Mouse (Mus musculus) heart, adult 18-20 months (tissue): ENCODE measurements around the gene Gm49384. TPM values are rescaled to one million over a fixed set of nuclear protein-coding genes. Genes with fewer than 3 reads are reported as not detected.
"Not testable (repeated sequence)": the region's sequence is repeated elsewhere in the genome, so short reads cannot be mapped to it uniquely, and the experiment has no call there.

Source experiments
- DNase-seq, 2 experiments: peaks; one replicate each; pipeline ENCODE4 v3.0.0; 2021 to 2022; ENCODE audit warnings: mixed read lengths in 1 of 2
- microRNA-seq, 2 experiments: library from miRNA; unstranded; fragments of <30 nt; microRNA quantifications; one replicate each; pipeline ENCODE4 v1.2.0; 2022
- total RNA-seq, 2 experiments: library from RNA; stranded (reverse); gene quantifications; 2 replicates each; pipeline ENCODE4 v1.2.3; 2021

Gene Gm49384
- total RNA-seq, 2 experiments from 2014 or later: 1.7 to 2.5 TPM

GRCm38 (mm10) chr12:69167656-69168460, 36.2 kb downstream of the Gm49384 start:
- DNase-seq: no peak

DNA sequence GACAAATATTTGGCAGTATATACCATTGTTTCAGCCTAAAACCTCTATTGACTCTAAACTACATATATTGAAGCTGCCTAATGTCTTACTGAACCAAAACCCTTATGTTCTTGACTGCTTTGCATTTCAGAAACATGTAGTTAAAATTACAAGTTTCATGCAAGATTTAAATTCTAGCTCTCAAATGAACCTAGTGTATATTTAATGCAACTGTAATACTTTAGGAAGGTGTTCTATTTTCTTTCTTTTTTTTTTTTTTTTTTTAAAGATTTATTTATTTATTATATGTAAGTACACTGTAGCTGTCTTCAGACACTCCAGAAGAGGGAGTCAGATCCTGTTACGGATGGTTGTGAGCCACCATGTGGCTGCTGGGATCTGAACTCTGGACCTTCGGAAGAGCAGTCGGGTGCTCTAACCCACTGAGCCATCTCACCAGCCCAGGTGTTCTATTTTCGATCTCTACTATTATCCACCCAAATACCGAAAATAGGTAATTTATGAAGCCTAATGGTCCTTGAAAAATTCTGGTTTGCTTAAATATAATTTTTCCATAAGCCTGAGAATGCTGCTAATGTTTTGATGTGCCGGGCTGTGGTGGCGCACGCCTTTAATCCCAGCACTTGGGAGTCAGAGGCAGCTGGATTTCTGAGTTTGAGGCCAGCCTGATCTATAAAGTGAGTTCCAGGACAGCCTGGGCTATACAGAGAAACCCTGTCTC, 37.0 kb downstream of the Gm49384 start:
- not testable (repeated sequence) for DNase-seq

- no peak for DNase-seq
These were observed 39.2 kb downstream of the Gm49384 start for GRCm38 (mm10) chr12:69164904-69165303.

GRCm38 (mm10) chr12:69163586-69163985, 40.5 kb downstream of the Gm49384 start:
- DNase-seq: not testable (repeated sequence)

GRCm38 (mm10) chr12:69160677-69161076, 43.4 kb downstream of the Gm49384 start:
- DNase-seq: not testable (repeated sequence)

DNA sequence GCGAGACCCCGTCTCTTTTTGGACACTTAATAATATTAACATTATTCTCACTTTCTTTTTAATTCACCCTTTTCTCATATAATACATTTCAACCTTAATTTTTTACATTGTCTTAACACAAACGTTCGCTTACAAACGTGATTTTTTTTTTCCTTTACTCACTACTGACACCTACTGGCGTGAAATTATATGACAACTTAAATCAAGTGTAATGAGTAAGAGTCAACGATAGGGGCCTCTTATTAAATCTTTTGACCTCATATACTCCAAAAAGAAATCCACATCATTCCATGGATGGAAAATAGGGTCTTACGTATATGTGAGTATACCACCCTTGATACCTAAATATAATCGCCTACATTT, 44.5 kb downstream of the Gm49384 start:
- DNase-seq: peak; percentile 24 to 62

GRCm38 (mm10) chr12:69158765-69159577, 45.1 kb downstream of the Gm49384 start, which contains the start of gene Rps29:
Gene Rps29 (minus strand): TSS chr12:69159186.
- DNase-seq: peak; percentile 97 to 98

DNA sequence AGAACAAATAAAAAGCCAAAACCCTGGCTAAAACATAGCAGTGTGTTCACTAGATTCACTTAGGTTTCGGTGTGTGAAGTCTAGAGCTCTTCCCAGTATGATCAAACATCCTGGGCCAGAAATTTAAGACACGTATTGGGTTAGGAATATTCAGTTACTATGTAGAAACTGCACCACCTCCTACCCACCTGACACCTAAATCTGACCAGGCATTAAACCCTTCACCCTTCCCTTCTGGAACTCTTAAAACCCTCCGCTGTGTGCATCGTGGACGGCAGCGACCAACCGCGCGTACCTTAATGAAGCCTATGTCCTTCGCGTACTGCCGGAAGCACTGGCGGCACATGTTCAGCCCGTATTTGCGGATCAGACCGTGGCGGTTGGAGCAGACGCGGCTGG, 45.7 kb downstream of the Gm49384 start:
- no peak for DNase-seq

DNA sequence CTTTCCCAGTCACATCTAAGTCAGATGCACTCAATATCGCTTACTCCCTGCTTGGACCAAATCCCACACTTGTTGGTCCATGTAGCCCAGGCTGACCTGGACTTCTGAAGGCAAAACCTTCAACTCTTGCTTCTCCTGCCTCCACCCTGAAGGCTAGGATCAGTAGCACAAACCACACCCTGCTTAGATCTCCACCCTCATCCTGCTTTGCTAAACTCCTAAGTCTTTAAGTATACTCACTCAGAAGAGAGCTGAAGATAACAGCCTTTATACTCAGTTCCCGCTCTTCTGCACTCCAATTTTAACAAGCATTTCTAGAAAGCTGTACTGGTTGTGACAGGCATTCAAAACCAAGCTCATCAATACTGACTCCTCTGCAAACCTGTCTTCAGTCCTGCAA, 47.0 kb downstream of the Gm49384 start:
- no peak for DNase-seq

DNA sequence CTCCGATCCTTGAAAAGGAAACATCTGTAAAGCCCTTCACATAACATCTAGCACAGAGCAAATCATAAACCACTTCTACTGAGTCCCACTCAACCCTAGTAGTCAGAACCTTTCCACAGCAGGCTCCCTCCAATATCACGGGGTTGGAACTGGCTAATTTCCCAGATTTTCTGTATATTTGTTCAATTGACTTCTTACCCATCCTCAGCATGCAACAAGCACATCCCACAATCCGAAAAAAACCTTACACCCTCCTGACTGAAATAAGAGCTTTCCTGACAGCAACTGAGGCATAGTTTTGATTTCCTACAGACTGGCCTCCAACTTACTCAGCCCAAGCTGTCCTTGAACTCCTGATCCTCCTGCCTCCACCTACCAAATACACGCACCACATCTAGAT, 47.6 kb downstream of the Gm49384 start:
- DNase-seq: no peak

DNA sequence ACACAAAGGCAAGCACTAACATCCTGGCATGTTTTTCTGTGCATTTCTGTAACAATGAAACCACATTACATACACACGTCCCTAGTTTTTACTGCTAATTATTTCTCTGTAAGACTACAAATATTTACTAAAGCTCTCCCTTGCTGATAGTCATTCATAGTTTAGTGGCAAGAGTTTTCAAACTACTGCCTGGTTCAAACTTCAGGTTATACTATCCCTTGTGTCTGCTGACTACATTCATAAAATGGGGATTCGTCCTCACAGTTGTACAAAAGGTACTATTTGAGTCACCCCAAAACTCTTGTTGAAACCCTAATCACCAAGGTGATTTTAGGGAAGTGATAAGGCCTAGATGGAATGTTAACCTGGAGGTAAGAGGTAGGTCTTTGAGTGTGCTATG, 48.1 kb downstream of the Gm49384 start:
- no peak for DNase-seq

GRCm38 (mm10) chr12:69150049-69150448, 54.0 kb downstream of the Gm49384 start:
- no peak for DNase-seq

DNA sequence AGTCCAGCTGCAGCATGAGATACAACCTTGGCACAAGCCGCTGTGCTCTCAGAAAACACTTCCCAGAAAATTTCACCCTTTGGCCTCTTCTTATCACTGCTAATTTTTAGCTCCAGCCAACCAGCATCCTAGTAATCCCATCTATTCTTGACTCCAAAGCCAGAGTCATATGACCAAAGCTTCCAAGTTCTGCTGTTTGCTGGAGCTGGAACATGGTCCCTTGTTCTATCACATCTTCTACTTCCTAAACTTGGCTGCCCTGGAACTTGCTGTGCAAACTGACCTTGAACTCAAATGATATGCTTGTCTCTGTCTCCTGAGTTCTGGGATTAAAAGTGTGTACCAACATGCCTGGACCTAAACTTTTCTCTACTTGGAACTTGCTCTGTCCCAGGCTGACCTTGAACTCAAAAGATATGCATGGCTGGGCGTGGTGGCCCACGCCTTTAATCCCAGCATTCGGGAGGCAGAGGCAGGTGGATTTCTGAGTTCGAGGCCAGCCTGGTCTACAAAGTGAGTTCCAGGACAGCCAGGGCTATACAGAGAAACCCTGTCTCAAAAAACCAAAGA, 56.8 kb downstream of the Gm49384 start:
- DNase-seq: peak; percentile 35 to 59

DNA sequence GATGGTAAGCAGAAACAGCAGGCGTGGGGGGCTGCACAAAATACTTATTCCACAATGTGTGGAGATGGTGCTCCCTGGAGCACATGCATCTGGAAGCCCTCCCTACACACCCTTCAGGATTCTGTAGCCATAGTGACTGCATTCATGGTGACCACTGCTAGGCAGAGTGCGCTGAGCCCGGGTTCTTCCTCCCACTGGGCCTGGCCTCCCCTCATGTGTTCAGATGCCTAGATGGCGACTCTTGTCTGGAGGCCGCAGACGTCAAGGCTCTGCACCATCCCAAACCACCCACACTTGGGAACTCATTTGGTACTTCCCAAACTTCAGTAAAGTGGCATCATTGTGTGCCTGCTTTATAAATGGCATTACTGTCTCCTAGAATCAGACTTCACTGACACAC, 60.6 kb downstream of the Gm49384 start:
- no peak for DNase-seq

GRCm38 (mm10) chr12:69139841-69140240, 64.2 kb downstream of the Gm49384 start:
- DNase-seq: no peak

Small RNA genes within 50 kb of the gene (microRNA-seq; reads per million reads assigned to microRNA genes)
- 0 reads per million in 2 experiments for gene Gm47287
- gene Gm47295: 1.1 to 1.9 reads per million in 2 experiments

Other genes with a start within 250 kb of the Gm49384 start
- gene Rps29, start 45.1 kb downstream of the Gm49384 start, total RNA-seq: 1,000 to 10,000 TPM; 1,202 to 1,485 TPM
- gene Lrr1, start 35.5 kb downstream of the Gm49384 start, total RNA-seq: not detected
- gene Rpl36al, start 20.2 kb downstream of the Gm49384 start, total RNA-seq: 100 to 1,000 TPM; 219 to 228 TPM
- gene Mgat2, start 20.1 kb downstream of the Gm49384 start, total RNA-seq: 10 to 100 TPM; 18.6 to 20.2 TPM
- 1 to 10 TPM; 2.8 to 3.1 TPM for gene Gm49383, start 7.2 kb downstream of the Gm49384 start, total RNA-seq
- gene Dnaaf2, start 5.8 kb downstream of the Gm49384 start, total RNA-seq: under 1 TPM; 0.57 to 0.65 TPM
- gene Pole2, start 23.9 kb upstream of the Gm49384 start, total RNA-seq: under 1 TPM; 0.37 to 0.49 TPM
- gene Klhdc1, start 36.9 kb upstream of the Gm49384 start, total RNA-seq: 10 to 100 TPM; 42.1 TPM
- gene Klhdc2, start 92.4 kb upstream of the Gm49384 start, total RNA-seq: 100 to 1,000 TPM; 106 to 120 TPM
- gene Nemf, start 152.9 kb upstream of the Gm49384 start, total RNA-seq: 10 to 100 TPM; 22.8 to 23.2 TPM
- 10 to 100 TPM; 36.6 to 38.1 TPM for gene Arf6, start 167.9 kb upstream of the Gm49384 start, total RNA-seq
- under 1 TPM; 0.49 to 0.77 TPM for gene Gm9887, start 168.2 kb upstream of the Gm49384 start, total RNA-seq